8 mouse cellular contexts compared by ENCODE assay signal in the genomic region with DNA sequence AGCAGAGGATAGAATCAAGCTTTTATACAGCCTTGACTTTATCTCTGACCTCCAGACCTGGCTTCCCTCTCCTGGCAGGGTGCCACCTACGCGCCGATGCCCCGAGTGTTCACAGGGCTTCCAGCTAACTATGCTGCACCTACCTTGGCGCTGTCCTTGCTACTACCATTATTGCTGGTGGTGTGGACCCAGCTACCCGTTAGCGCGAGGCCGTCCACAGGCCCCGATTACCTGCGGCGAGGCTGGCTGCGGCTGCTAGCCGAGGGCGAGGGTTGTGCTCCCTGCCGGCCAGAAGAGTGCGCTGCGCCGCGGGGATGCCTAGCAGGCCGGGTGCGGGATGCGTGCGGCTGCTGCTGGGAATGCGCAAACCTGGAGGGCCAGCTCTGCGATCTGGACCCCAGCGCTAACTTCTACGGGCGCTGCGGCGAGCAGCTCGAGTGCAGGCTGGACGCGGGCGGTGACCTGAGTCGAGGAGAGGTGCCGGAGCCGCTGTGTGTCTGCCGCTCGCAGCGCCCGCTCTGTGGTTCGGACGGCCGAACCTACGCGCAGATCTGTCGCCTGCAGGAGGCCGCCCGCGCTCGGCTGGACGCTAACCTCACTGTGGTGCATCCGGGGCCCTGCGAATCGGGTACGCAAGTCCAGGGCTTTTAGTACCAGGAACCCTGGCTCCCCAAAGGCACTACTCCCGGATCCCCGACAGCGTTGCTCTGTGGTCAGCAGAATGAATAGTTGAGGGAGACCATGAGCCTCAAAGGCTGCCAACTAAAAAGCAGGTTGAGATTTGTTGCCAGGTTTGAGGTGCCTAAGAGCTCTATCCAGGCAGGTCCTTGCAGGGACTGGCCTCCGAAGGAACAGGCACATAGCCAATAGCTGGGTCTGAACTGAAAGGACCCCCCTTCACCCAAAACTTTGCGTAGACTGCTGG. TPM values are rescaled to one million over a fixed set of nuclear protein-coding genes. Genes with fewer than 3 reads are reported as not detected.
DNase-seq lines count a peak whose midpoint lies in the region; ATAC-seq and TF ChIP-seq lines count a peak whose summit lies in the region.

No protein-coding gene starts in this region.

- TF ChIP-seq POLR2A in myocyte (IDR thresholded peaks at IDR 0.05; ENCODE audit: insufficient read length, low read depth), result no peak

- 1% methylated on average over 62 of the region's 62 CpGs for WGBS in forebrain, embryonic 15.5 days
- WGBS in hindbrain, postnatal 0 days, result 1% methylated on average over 62 of the region's 62 CpGs
- 2% methylated on average over 62 of the region's 62 CpGs for WGBS in liver, embryonic 11.5 days

- H3K27me3 ChIP-seq in forebrain, embryonic 15.5 days, result peaks cover 65% of the 10 kb centered on the region
- H3K27me3 ChIP-seq in hindbrain, postnatal 0 days (ENCODE audit: insufficient read depth, low read length), result peaks cover 42% of the 10 kb centered on the region
- H3K27me3 ChIP-seq in liver, embryonic 11.5 days (replicated peaks; ENCODE audit: control insufficient read depth, insufficient read depth, low read length), result peaks cover 64% of the 10 kb centered on the region
- H3K27me3 ChIP-seq in myocyte (ENCODE audit: control insufficient read depth, insufficient read depth, insufficient read length), result peaks cover 5% of the 10 kb centered on the region

- H3K27ac ChIP-seq in forebrain, embryonic 15.5 days (replicated peaks), result no peak overlapping the region
- H3K27ac ChIP-seq in hindbrain, postnatal 0 days, result no peak overlapping the region
- H3K27ac ChIP-seq in liver, embryonic 11.5 days (ENCODE audit: low read depth, low read length), result no peak overlapping the region

- peak overlapping the region; percentile 99 for H3K4me2 ChIP-seq in forebrain, embryonic 15.5 days (replicated peaks)
- peak overlapping the region; percentile 100 for H3K4me2 ChIP-seq in hindbrain, postnatal 0 days (ENCODE audit: low read depth, low read length)
- peak overlapping the region; percentile 85 for H3K4me2 ChIP-seq in liver, embryonic 11.5 days
- H3K4me2 ChIP-seq in myocyte (ENCODE audit: low read depth), result peak overlapping the region; percentile 84

- no peaks in the 10 kb centered on the region for H3K9me3 ChIP-seq in forebrain, embryonic 15.5 days
- H3K9me3 ChIP-seq in hindbrain, postnatal 0 days (ENCODE audit: low read length), result no peaks in the 10 kb centered on the region
- H3K9me3 ChIP-seq in liver, embryonic 11.5 days (ENCODE audit: control insufficient read depth, low read length), result no peaks in the 10 kb centered on the region

- no peaks in the 10 kb centered on the region for H3K79me2 ChIP-seq in myocyte (ENCODE audit: control insufficient read depth, insufficient read depth)

- ATAC-seq in cerebellum, adult (ENCODE audit: insufficient number of reproducible peaks, low FRiP score, low TSS enrichment), result no peak
- no peak for ATAC-seq in forebrain, embryonic 15.5 days (replicated peaks)
- ATAC-seq in hindbrain, postnatal 0 days, result no peak
- no peak for ATAC-seq in liver, embryonic 11.5 days (replicated peaks; ENCODE audit: low FRiP score)

- TF ChIP-seq CTCF in hindbrain, postnatal 0 days (IDR thresholded peaks at IDR 0.05; ENCODE audit: low read depth), result peak; percentile 53

- H3K9ac ChIP-seq in forebrain, embryonic 15.5 days (replicated peaks), result peak overlapping the region; percentile 33
- no peak overlapping the region for H3K9ac ChIP-seq in hindbrain, postnatal 0 days (replicated peaks; ENCODE audit: low read length)
- no peak overlapping the region for H3K9ac ChIP-seq in liver, embryonic 11.5 days (ENCODE audit: low read depth, low read length)

- H3K4me1 ChIP-seq in forebrain, embryonic 15.5 days, result peaks cover 52% of the 10 kb centered on the region
- peaks cover 25% of the 10 kb centered on the region for H3K4me1 ChIP-seq in hindbrain, postnatal 0 days (ENCODE audit: insufficient read depth, low read length)
- peaks cover 39% of the 10 kb centered on the region for H3K4me1 ChIP-seq in liver, embryonic 11.5 days (replicated peaks; ENCODE audit: control insufficient read depth, insufficient read depth, low read length)

- peak overlapping the region; percentile 46 for H3ac ChIP-seq in myocyte (ENCODE audit: control insufficient read depth, insufficient read length)

- DNase-seq in cerebellum, adult 11 months, result peak; percentile 73
- DNase-seq in cerebellum, adult 18-20 months, result peak; percentile 78 to 86
- peak; percentile 49 for DNase-seq in hindbrain, postnatal 0 days (ENCODE audit: low spot score)
- DNase-seq in liver, embryonic 11.5 days (ENCODE audit: low spot score), result peak; percentile 68
- DNase-seq in testis, postnatal 14 days (ENCODE audit: low spot score), result peak; percentile 72

- peak overlapping the region; percentile 39 for H3K4me3 ChIP-seq in forebrain, embryonic 15.5 days
- peak overlapping the region; percentile 82 for H3K4me3 ChIP-seq in hindbrain, postnatal 0 days (ENCODE audit: low read length)
- peak overlapping the region; percentile 68 for H3K4me3 ChIP-seq in liver, embryonic 11.5 days (ENCODE audit: low read depth, low read length)
- H3K4me3 ChIP-seq in myocyte, result peak overlapping the region; percentile 88

- H3K36me3 ChIP-seq in forebrain, embryonic 15.5 days, result no peaks in the 10 kb centered on the region
- no peaks in the 10 kb centered on the region for H3K36me3 ChIP-seq in hindbrain, postnatal 0 days (ENCODE audit: insufficient read depth, low read length)
- no peaks in the 10 kb centered on the region for H3K36me3 ChIP-seq in liver, embryonic 11.5 days (ENCODE audit: control insufficient read depth, insufficient read depth, low read length)
- H3K36me3 ChIP-seq in myocyte (ENCODE audit: control insufficient read depth, insufficient read depth), result no peaks in the 10 kb centered on the region

TF ChIP-seq in myocyte, 11 proteins besides CTCF, POLR2A, EP300 and RAD21:
- TF ChIP-seq USF1 (IDR thresholded peaks at IDR 0.05; ENCODE audit: low read depth) (no peak), MYOD1 (IDR thresholded peaks at IDR 0.05; ENCODE audit: control insufficient read depth in 1 of 3, insufficient read length in 2 of 3, low read depth in 2 of 3) (peak in 1 of 3 experiments; percentile 43), SRF (IDR thresholded peaks at IDR 0.05; ENCODE audit: control insufficient read depth, insufficient read length, low read depth) (no peak), MYOG (IDR thresholded peaks at IDR 0.05; ENCODE audit: control insufficient read depth in 1 of 3, insufficient read depth in 1 of 3, insufficient read length in 2 of 3, low read depth in 2 of 3) (peak in 2 of 3 experiments; percentile 15 to 26)
TF ChIP-seq in myocyte: peak in this region for 2.

RNA-seq across cellular contexts. Expression of gene Kazald1, which starts 1.8 kb away (rescaled TPM):
- 0.70 and 0.73 TPM in 2 replicates for polyA plus RNA-seq in forebrain, embryonic 15.5 days (2015; fragmentation: Nextera tagmentation; extraction: Ambion mirVana)
- total RNA-seq in hindbrain, postnatal 0 days (2014; rRNA removed), result 1.7 and 2.8 TPM in 2 replicates
- 2.6 and 3.2 TPM in 2 replicates for polyA plus RNA-seq in hindbrain, postnatal 0 days (2015; fragmentation: Nextera tagmentation; extraction: Ambion mirVana)
- polyA plus RNA-seq in liver, embryonic 11.5 days (2014; fragmentation: Nextera tagmentation; extraction: Ambion mirVana), result 0.91 and 1.6 TPM in 2 replicates
- polyA plus RNA-seq in myocyte (2012; fragmentation: generic; extraction: Trizol), result 1.4 TPM

RNA-seq across cellular contexts. Expression of gene Sfxn3, which starts 29.5 kb away (rescaled TPM):
- 65.0 and 67.6 TPM in 2 replicates for polyA plus RNA-seq in forebrain, embryonic 15.5 days (2015; fragmentation: Nextera tagmentation; extraction: Ambion mirVana)
- total RNA-seq in hindbrain, postnatal 0 days (2014; rRNA removed), result 63.9 and 76.9 TPM in 2 replicates
- 64.4 and 77.3 TPM in 2 replicates for polyA plus RNA-seq in hindbrain, postnatal 0 days (2015; fragmentation: Nextera tagmentation; extraction: Ambion mirVana)
- 6.3 and 6.8 TPM in 2 replicates for polyA plus RNA-seq in liver, embryonic 11.5 days (2014; fragmentation: Nextera tagmentation; extraction: Ambion mirVana)
- 43.4 TPM for polyA plus RNA-seq in myocyte (2012; fragmentation: generic; extraction: Trizol)

RNA-seq across cellular contexts. Expression of gene Pdzd7, which starts 31.3 kb away (rescaled TPM):
- polyA plus RNA-seq in forebrain, embryonic 15.5 days (2015; fragmentation: Nextera tagmentation; extraction: Ambion mirVana), result 1.7 and 2.2 TPM in 2 replicates
- 4.8 and 7.7 TPM in 2 replicates for total RNA-seq in hindbrain, postnatal 0 days (2014; rRNA removed)
- 1.9 and 2.5 TPM in 2 replicates for polyA plus RNA-seq in hindbrain, postnatal 0 days (2015; fragmentation: Nextera tagmentation; extraction: Ambion mirVana)
- polyA plus RNA-seq in liver, embryonic 11.5 days (2014; fragmentation: Nextera tagmentation; extraction: Ambion mirVana), result 0.09 TPM in 1 of 2 replicates, not detected in the other
- polyA plus RNA-seq in myocyte (2012; fragmentation: generic; extraction: Trizol), result 5.0 TPM
